Mouse (Mus musculus): ENCODE data around the gene Pdpr.

DNA sequence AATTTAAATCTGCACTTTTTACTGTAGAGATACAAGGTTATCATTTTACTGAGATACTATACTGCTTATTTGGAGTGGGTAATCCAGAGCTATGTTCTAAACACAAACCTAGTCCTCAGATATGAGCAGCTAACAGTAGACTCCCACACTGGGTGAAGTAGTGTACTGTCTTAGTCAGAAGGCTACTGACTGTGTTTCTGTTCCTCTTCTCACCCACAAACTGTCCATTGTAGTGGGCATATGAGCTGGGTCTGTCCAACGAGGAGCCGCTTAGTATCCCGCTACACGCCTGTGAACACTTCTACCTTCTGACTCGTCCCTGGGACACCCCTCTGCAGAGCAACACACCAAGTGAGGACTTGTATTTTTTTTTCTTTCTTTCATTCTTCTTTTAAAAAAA lies 20.5 kb downstream of the Pdpr start:
- TF ChIP-seq ZNF384 (IDR thresholded peaks at IDR 0.05; ENCODE audit: low read depth, low read length) (no peak), ZC3H11A (IDR thresholded peaks at IDR 0.05; ENCODE audit: borderline replicate concordance, low read depth, low read length) (no peak), CHD2 (IDR thresholded peaks at IDR 0.05; ENCODE audit: low read depth, low read length) (no peak), MAFK (IDR thresholded peaks at IDR 0.05; ENCODE audit: insufficient read depth, low read depth, low read length) (no peak), HCFC1 (IDR thresholded peaks at IDR 0.05; ENCODE audit: borderline replicate concordance, insufficient read depth, low read length) (no peak)
